Mouse (Mus musculus) embryonic facial prominence, embryonic 14.5 days (tissue): ENCODE results near the gene Atp11a. TPM values are rescaled to one million over a fixed set of nuclear protein-coding genes. Genes with fewer than 3 reads are reported as not detected.

Experiments
- ATAC-seq: fragments of 200-750 bp; cut with Nextera tagmentation; 2 replicates; pipeline ENCODE4 v1.8.0; 2017; ENCODE audit warnings: low read depth, moderate number of reproducible peaks, moderate TSS enrichment
- DNase-seq: peaks from one replicate; pipeline ENCODE4 v3.0.0-alpha.2; 2015; ENCODE audit warnings: low spot score
- H3K27ac ChIP-seq: fragments of 300-500 bp; sonication (generic); replicated peaks from 2 replicates; pipeline ENCODE4 v1.5.1; 2014; ENCODE audit warnings: low read depth, mild to moderate bottlenecking, low read length, moderate library complexity
- H3K27me3 ChIP-seq: fragments of 300-500 bp; sonication (generic); replicated peaks from 2 replicates; pipeline ENCODE4 v1.6.1; 2014; ENCODE audit warnings: low read length; ENCODE audit not compliant: control insufficient read depth, insufficient read depth
- H3K36me3 ChIP-seq: fragments of 300-500 bp; sonication (generic); 2 replicates; pipeline ENCODE4 v1.6.1; 2014; ENCODE audit warnings: low read length, mixed read lengths; ENCODE audit not compliant: control insufficient read depth, insufficient read depth
- H3K4me1 ChIP-seq: fragments of 300-500 bp; sonication (generic); 2 replicates; pipeline ENCODE4 v1.6.1; 2014; ENCODE audit warnings: antibody characterized with exemption, low read length; ENCODE audit not compliant: control insufficient read depth, insufficient read depth
- H3K4me2 ChIP-seq: fragments of 300-500 bp; sonication (generic); 2 replicates; pipeline ENCODE4 v1.6.1; 2014; ENCODE audit warnings: low read depth, mild to moderate bottlenecking, low read length, moderate library complexity, mixed read lengths
- H3K4me3 ChIP-seq: fragments of 300-500 bp; sonication (generic); 2 replicates; pipeline ENCODE4 v1.5.1; 2014; ENCODE audit warnings: low read depth, mild to moderate bottlenecking, low read length
- H3K9ac ChIP-seq: fragments of 300-500 bp; sonication (generic); 2 replicates; pipeline ENCODE4 v1.6.1; 2014; ENCODE audit warnings: low read depth, mild to moderate bottlenecking, low read length, moderate library complexity, mixed read lengths
- H3K9me3 ChIP-seq: fragments of 300-500 bp; sonication (generic); 2 replicates; pipeline ENCODE4 v1.6.1; 2016; ENCODE audit warnings: low read length; ENCODE audit not compliant: control insufficient read depth
- WGBS: fragments of 180-500 bp; shearing (Covaris S2); extraction: QIAGEN DNeasy Blood & Tissue Kit; methylation state at CpG from one replicate; pipeline ENCODE4 v1.1.7; 2014; 5-methylcytosine and 5-hydroxymethylcytosine counted together
- polyA plus RNA-seq: library from polyadenylated mRNA; unstranded; fragments of >200 nt; fragmentation: Nextera tagmentation; extraction: Ambion mirVana; gene quantifications from 2 replicates; pipeline ENCODE4 v1.2.1, GENCODE M21; 2014

The Atp11a gene
- 21.4 and 23.7 TPM in 2 replicates for polyA plus RNA-seq

DNA sequence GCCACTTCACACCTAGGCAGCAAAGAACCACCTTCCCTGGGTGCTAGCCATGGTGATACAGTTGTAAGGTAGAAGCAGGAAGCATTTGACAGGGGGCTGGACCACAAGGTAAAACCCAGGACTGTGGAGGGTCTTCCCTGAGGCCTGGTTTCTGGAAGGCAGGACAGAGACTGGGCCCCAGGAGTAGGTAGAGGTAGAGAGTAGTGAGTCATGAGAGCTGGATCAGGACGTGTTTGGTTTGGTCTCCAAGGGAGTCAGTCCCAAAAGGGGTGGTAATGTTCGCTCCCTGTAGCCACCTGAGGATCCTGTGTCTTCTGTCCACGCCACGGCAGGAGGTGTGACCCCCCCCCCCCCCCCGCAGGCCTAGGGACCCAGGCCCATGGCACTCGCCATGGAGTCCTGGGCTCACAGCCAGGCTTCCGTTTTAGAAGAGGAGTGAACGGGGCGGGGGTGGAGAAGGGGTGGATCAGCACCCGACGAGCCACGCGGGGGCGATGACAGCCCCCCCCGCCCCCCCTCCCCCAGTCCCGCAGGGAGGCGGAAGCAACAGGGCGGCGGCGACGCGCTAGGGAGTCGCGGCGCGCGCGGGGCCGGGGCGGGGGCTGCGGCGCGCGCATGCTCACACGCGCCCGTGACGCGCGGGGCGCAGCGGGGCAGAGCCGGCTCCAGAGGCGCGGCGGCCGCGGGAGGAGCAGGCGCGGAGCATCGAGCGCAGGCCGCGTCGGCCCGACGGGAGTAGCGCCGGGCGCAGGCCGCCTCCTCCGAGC lies at the start of gene Atp11a:
Gene Atp11a, plus strand, starts transcription at position 624 of the 767 bp plus-strand sequence.
- H3K4me3 ChIP-seq, result peak within 1 kb of the TSS; percentile 90
- peak within 1 kb of the TSS; percentile 74 for H3K27ac ChIP-seq
- H3K4me1 ChIP-seq, result peaks cover 26% of the 10 kb centered on the region

DNA sequence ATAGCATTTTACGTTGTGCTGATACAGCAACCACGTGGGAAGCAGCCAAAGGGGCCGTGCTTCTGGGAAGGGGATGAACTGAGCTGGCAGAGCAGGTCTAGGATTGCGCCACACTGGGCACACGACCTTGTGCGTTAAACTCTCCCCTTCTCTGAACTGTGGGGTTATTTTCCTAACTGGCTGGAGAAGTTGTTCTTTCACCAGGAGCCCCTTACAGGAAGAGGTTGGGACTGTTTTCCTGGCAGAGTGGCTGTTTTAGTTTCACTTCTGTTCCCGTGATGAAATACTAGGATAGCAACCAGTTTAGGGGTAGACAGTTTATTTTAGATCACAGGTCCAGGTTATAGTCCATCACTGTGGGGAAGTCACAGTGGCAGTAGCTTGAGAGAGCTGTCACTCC lies 45.2 kb upstream of the Atp11a start:
- H3K4me1 ChIP-seq, result no peaks in the 10 kb centered on the region
- WGBS, result 70% methylated on average over 7 of the region's 7 CpGs
- no peaks in the 10 kb centered on the region for H3K27me3 ChIP-seq
- H3K4me3 ChIP-seq, result no peak overlapping the region
- no peak overlapping the region for H3K4me2 ChIP-seq
- no peak for ATAC-seq
- H3K27ac ChIP-seq, result no peak overlapping the region
- no peak for DNase-seq
- H3K9me3 ChIP-seq, result 0 out of 2 replicates have a peak, but pooled peaks cover 5% of the 10 kb centered on the region
- no peaks in the 10 kb centered on the region for H3K36me3 ChIP-seq
- no peak overlapping the region for H3K9ac ChIP-seq

More for the DNA sequence above, at the start of gene Atp11a:
- peak within 1 kb of the TSS; percentile 65 for H3K4me2 ChIP-seq
- 0% methylated on average over 1 of the region's 62 CpGs for WGBS
- no peaks in the 10 kb centered on the region for H3K27me3 ChIP-seq
- no peaks in the 10 kb centered on the region for H3K36me3 ChIP-seq
- DNase-seq, result peak; percentile 85
- no peaks in the 10 kb centered on the region for H3K9me3 ChIP-seq
- ATAC-seq, result peak; percentile 84
- peak within 1 kb of the TSS; percentile 93 for H3K9ac ChIP-seq

DNA sequence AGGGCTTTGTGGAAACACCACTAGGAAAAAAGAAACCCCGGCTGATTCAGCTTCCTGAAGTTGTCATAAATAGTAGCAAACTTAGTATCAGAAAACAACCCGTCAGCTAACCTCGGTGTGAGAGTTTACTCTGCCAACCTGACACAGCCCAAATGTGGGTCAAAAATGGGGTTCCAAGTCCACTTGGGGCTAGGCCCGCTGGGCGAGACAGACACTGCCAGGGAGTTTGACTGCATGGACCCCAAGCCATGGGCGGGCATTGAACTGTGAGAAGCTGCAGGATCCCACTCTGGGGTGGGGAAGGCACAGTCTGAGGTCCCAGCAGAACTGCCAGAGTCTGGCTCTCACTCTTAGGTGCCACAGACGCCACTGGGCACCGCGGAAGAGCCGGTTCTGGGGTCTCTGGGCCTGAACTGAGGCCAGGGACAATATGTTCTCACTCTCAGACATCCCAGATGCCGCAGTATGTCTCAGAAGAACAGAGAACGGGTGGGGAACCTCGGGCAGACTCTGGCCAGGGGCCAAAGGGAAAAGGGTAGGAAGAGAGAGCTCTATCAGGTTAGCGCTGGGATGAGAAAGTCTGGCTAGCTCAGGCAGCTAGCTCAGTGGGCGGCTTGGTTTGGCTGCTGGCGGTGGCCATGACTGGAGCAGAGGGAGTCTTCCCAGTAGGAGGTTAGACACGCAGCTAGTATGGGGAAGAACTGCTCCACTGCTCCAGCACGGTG lies 40.8 kb upstream of the Atp11a start:
- no peak for DNase-seq
- no peaks in the 10 kb centered on the region for H3K36me3 ChIP-seq
- no peak overlapping the region for H3K4me3 ChIP-seq
- WGBS, result 86% methylated on average over 18 of the region's 18 CpGs
- no peaks in the 10 kb centered on the region for H3K9me3 ChIP-seq
- H3K4me2 ChIP-seq, result no peak overlapping the region
- no peak for ATAC-seq
- no peak overlapping the region for H3K9ac ChIP-seq
- no peak overlapping the region for H3K27ac ChIP-seq
- no peaks in the 10 kb centered on the region for H3K27me3 ChIP-seq
- H3K4me1 ChIP-seq, result 0 out of 2 replicates have a peak, but pooled peaks cover 8% of the 10 kb centered on the region

DNA sequence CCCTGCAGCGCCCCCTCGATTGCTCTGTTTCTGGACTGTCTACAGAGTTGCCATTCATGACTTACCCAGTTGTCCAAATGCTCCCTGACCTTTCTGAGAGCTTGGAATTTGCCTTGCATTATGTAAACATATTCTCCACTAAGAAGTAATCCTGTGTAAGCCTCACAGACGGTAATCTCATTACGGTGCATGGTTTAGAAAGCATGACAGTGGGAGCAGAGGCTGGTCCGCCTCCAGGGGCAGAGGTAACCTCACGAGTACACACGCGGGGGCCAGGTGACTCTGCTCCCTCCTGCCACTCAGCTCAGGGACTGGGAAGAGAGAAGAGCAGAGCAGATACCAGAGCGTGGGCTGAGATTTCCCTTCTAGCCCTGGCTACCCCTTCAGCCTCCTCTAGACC lies 37.7 kb upstream of the Atp11a start:
- Histone ChIP-seq H3K27ac (no peak overlapping the region), H3K9me3 (no peaks in the 10 kb centered on the region), H3K4me2 (no peak overlapping the region), H3K36me3 (no peaks in the 10 kb centered on the region), H3K27me3 (no peaks in the 10 kb centered on the region), H3K9ac (no peak overlapping the region), H3K4me1 (0 out of 2 replicates have a peak, but pooled peaks cover 8% of the 10 kb centered on the region), H3K4me3 (no peak overlapping the region)
- 63% methylated on average over 9 of the region's 9 CpGs for WGBS
- ATAC-seq, result no peak
- peak; percentile 8 for DNase-seq

DNA sequence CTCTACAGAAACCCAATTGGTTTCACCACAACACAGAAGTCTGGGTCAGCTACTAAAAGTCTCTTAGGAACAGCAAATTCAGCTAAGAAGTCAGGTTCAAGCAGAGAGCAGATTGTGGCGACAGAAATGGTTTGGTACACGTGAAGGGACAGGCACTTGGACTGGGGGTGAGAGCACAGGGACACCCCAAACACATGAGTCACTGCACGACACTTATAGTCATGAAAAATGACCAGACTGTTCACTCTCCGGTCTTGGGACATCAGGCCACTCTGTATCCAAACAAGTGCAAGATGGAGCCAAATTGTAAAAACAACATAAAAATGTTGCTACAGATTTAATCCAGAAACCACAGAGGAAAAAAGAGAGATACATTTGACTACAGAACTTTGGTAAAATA lies 28.2 kb upstream of the Atp11a start:
- no peak overlapping the region for H3K4me3 ChIP-seq
- H3K9me3 ChIP-seq, result no peaks in the 10 kb centered on the region
- H3K36me3 ChIP-seq, result no peaks in the 10 kb centered on the region
- H3K27me3 ChIP-seq, result no peaks in the 10 kb centered on the region
- DNase-seq (no peak), ATAC-seq (no peak)
- H3K9ac ChIP-seq, result no peak overlapping the region
- WGBS, result 78% methylated on average over 4 of the region's 4 CpGs
- H3K4me1 ChIP-seq, result no peaks in the 10 kb centered on the region
- H3K27ac ChIP-seq, result no peak overlapping the region
- H3K4me2 ChIP-seq, result no peak overlapping the region

DNA sequence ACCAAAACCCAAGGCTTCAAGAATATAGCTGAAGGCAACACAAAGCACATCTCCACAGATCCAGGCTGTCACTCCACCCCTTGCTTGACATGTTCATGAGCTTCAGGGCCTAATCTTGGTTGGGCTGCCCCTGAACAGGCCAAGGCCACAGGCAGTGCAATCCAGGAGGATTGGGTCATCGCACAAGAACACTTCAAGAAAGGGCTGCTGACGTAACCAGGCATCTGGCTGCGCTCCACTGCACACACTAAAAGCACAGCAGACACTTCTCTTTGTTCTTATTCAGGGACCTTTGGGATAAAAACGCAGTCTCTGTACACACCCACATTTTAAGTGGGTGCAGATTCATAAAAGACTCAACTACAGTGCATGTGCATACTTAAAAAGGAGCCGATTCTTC lies 26.0 kb upstream of the Atp11a start:
- no peaks in the 10 kb centered on the region for H3K36me3 ChIP-seq
- H3K4me3 ChIP-seq, result no peak overlapping the region
- H3K4me2 ChIP-seq, result no peak overlapping the region
- H3K9me3 ChIP-seq, result no peaks in the 10 kb centered on the region
- H3K4me1 ChIP-seq, result no peaks in the 10 kb centered on the region
- H3K9ac ChIP-seq, result no peak overlapping the region
- WGBS, result 70% methylated on average over 5 of the region's 5 CpGs
- DNase-seq, result peak; percentile 32
- peak; percentile 41; the same call in 1 of the 2 replicates for ATAC-seq
- H3K27me3 ChIP-seq, result no peaks in the 10 kb centered on the region
- no peak overlapping the region for H3K27ac ChIP-seq

DNA sequence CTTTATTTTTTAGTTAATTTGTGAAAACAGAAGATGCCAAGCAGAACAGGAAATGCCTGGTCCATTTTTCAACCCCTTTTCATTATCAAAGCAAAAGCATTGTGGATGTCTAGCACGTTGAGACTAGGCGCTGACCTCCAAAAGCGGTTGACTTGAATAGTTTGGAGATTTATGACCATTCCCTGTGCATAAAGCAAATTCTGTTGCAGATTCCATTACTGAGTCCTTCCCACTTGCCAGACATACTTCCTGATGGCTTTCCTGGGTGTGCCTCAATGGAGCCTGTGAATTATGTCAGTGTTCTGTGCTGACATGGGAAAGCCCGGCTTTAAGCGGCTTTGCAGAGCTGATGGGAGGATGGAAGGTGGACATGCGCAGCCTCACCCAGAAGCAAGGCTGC lies 24.4 kb upstream of the Atp11a start:
- no peak for DNase-seq
- Histone ChIP-seq H3K4me2 (no peak overlapping the region), H3K4me1 (no peaks in the 10 kb centered on the region), H3K27me3 (no peaks in the 10 kb centered on the region), H3K9ac (no peak overlapping the region), H3K4me3 (no peak overlapping the region), H3K9me3 (no peaks in the 10 kb centered on the region), H3K27ac (no peak overlapping the region), H3K36me3 (no peaks in the 10 kb centered on the region)
- ATAC-seq, result no peak
- 88% methylated on average over 6 of the region's 6 CpGs for WGBS

DNA sequence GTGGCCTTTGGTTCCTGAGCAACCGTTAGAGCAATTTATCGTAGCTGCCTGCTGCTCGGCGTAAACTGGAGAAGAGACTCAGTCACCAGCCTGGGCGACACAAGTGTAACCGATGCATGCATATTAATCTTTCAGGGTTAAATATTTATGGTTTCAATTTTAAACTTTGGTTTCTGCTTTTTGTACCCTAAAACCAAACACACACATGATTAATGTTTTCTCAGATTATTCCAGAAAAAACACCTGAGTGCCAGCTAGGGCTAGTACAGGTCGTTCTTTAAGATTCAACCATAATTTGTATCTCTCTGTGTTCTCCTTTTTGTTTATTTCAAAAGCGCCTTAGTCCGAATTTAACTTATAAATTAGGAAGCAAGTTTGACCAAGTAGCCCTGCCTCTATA lies 17.7 kb upstream of the Atp11a start:
- no peak overlapping the region for H3K4me2 ChIP-seq
- ATAC-seq (no peak), DNase-seq (no peak)
- no peaks in the 10 kb centered on the region for H3K27me3 ChIP-seq
- H3K9me3 ChIP-seq, result no peaks in the 10 kb centered on the region
- WGBS, result 82% methylated on average over 9 of the region's 9 CpGs
- H3K36me3 ChIP-seq, result no peaks in the 10 kb centered on the region
- no peak overlapping the region for H3K27ac ChIP-seq
- no peak overlapping the region for H3K9ac ChIP-seq
- no peaks in the 10 kb centered on the region for H3K4me1 ChIP-seq
- H3K4me3 ChIP-seq, result no peak overlapping the region
